Mouse (Mus musculus) hindbrain, embryonic 14.5 days (tissue): Measurements from ENCODE around the gene Csf1. TPM values are rescaled to one million over a fixed set of nuclear protein-coding genes. Genes with fewer than 3 reads are reported as not detected.

Experiments used
- ATAC-seq: fragments of 200-750 bp; cut with Nextera tagmentation; 2 replicates; pipeline ENCODE4 v1.8.0; 2017; ENCODE audit warnings: moderate number of reproducible peaks, mild to moderate bottlenecking, moderate TSS enrichment, moderate library complexity; ENCODE audit not compliant: low FRiP score
- DNase-seq: peaks from one replicate; pipeline ENCODE4 v3.0.0-alpha.2; 2015; ENCODE audit warnings: low spot score
- H3K27ac ChIP-seq: fragments of 300-500 bp; sonication (generic); 2 replicates; pipeline ENCODE4 v1.5.1; 2014; ENCODE audit warnings: mild to moderate bottlenecking, moderate library complexity
- H3K27me3 ChIP-seq: fragments of 300-500 bp; sonication (generic); 2 replicates; pipeline ENCODE4 v1.6.1; 2014; ENCODE audit warnings: mild to moderate bottlenecking, low read length, mixed read lengths; ENCODE audit not compliant: control insufficient read depth, insufficient read depth
- H3K36me3 ChIP-seq: fragments of 300-500 bp; sonication (generic); replicated peaks from 2 replicates; pipeline ENCODE4 v1.6.1; 2014; ENCODE audit not compliant: control insufficient read depth, insufficient read depth
- H3K4me1 ChIP-seq: fragments of 300-500 bp; sonication (generic); replicated peaks from 2 replicates; pipeline ENCODE4 v1.6.1; 2014; ENCODE audit warnings: antibody characterized with exemption, low read length, mixed read lengths; ENCODE audit not compliant: control insufficient read depth, insufficient read depth
- H3K4me2 ChIP-seq: fragments of 300-500 bp; sonication (generic); replicated peaks from 2 replicates; pipeline ENCODE4 v1.6.1; 2014; ENCODE audit warnings: mild to moderate bottlenecking, moderate library complexity
- H3K4me3 ChIP-seq: fragments of 300-500 bp; sonication (generic); replicated peaks from 2 replicates; pipeline ENCODE4 v1.5.1; 2014; ENCODE audit warnings: mild to moderate bottlenecking, low read length
- H3K9ac ChIP-seq: fragments of 300-500 bp; sonication (generic); 2 replicates; pipeline ENCODE4 v1.6.1; 2014
- H3K9me3 ChIP-seq: fragments of 300-500 bp; sonication (generic); 2 replicates; pipeline ENCODE4 v1.6.1; 2016; ENCODE audit warnings: low read length; ENCODE audit not compliant: control insufficient read depth
- WGBS: fragments of 180-500 bp; shearing (Covaris S2); extraction: QIAGEN DNeasy Blood & Tissue Kit; methylation state at CpG from one replicate; pipeline ENCODE4 v1.1.7; 2014; 5-methylcytosine and 5-hydroxymethylcytosine counted together
- polyA plus RNA-seq: library from polyadenylated mRNA; unstranded; fragments of >200 nt; fragmentation: Nextera tagmentation; extraction: Ambion mirVana; gene quantifications from 2 replicates; pipeline ENCODE4 v1.2.1, GENCODE M21; 2014

Csf1 gene
- polyA plus RNA-seq, result 7.8 and 7.9 TPM in 2 replicates

- peaks cover 19% of the 10 kb centered on the region for H3K4me1 ChIP-seq
- no peaks in the 10 kb centered on the region for H3K9me3 ChIP-seq
- H3K36me3 ChIP-seq, result no peaks in the 10 kb centered on the region
- ATAC-seq (peak; percentile 86), DNase-seq (peak; percentile 73)
- peak within 1 kb of the TSS; percentile 74 for H3K27ac ChIP-seq
- peak within 1 kb of the TSS; percentile 60 for H3K4me3 ChIP-seq
- no peaks in the 10 kb centered on the region for H3K27me3 ChIP-seq
- WGBS, result under 1% methylated on average over 54 of the region's 56 CpGs
- peak within 1 kb of the TSS; percentile 98 for H3K4me2 ChIP-seq
- H3K9ac ChIP-seq, result peak within 1 kb of the TSS; percentile 83
Observed at GRCm38 (mm10) chr3:107759929-107760581, at the start of gene Csf1. Gene Csf1 (minus strand): TSS chr3:107760469.

GRCm38 (mm10) chr3:107808013-107808750, 47.9 kb upstream of the Csf1 start:
- DNase-seq (no peak), ATAC-seq (no peak)
- Histone ChIP-seq H3K27ac (no peak overlapping the region), H3K36me3 (no peaks in the 10 kb centered on the region), H3K4me3 (no peak overlapping the region), H3K27me3 (no peaks in the 10 kb centered on the region), H3K9ac (no peak overlapping the region), H3K4me2 (no peak overlapping the region), H3K4me1 (peaks cover 3% of the 10 kb centered on the region; the same call in 1 of the 2 replicates), H3K9me3 (no peaks in the 10 kb centered on the region)
- WGBS, result 35% methylated on average over 14 of the region's 14 CpGs

GRCm38 (mm10) chr3:107807386-107807974, 47.2 kb upstream of the Csf1 start:
- H3K27ac ChIP-seq, result no peak overlapping the region
- no peak overlapping the region for H3K9ac ChIP-seq
- peaks cover 3% of the 10 kb centered on the region; the same call in 1 of the 2 replicates for H3K4me1 ChIP-seq
- H3K9me3 ChIP-seq, result no peaks in the 10 kb centered on the region
- H3K27me3 ChIP-seq, result no peaks in the 10 kb centered on the region
- no peak overlapping the region for H3K4me2 ChIP-seq
- no peak overlapping the region for H3K4me3 ChIP-seq
- no peak for ATAC-seq
- 32% methylated on average over 6 of the region's 6 CpGs for WGBS
- no peaks in the 10 kb centered on the region for H3K36me3 ChIP-seq
- DNase-seq, result no peak

- Histone ChIP-seq H3K9ac (no peak overlapping the region), H3K27me3 (no peaks in the 10 kb centered on the region), H3K4me2 (no peak overlapping the region), H3K9me3 (no peaks in the 10 kb centered on the region), H3K36me3 (no peaks in the 10 kb centered on the region), H3K4me3 (no peak overlapping the region), H3K4me1 (peaks cover 3% of the 10 kb centered on the region; the same call in 1 of the 2 replicates), H3K27ac (no peak overlapping the region)
- no peak for DNase-seq
- ATAC-seq, result no peak
- WGBS, result 83% methylated on average over 1 of the region's 1 CpGs
Observed at GRCm38 (mm10) chr3:107806916-107807315, 46.6 kb upstream of the Csf1 start.

- 84% methylated on average over 1 of the region's 1 CpGs for WGBS
- Histone ChIP-seq H3K27me3 (no peaks in the 10 kb centered on the region), H3K4me1 (peaks cover 3% of the 10 kb centered on the region; the same call in 1 of the 2 replicates), H3K9ac (no peak overlapping the region), H3K36me3 (no peaks in the 10 kb centered on the region), H3K9me3 (no peaks in the 10 kb centered on the region), H3K27ac (no peak overlapping the region), H3K4me2 (no peak overlapping the region), H3K4me3 (no peak overlapping the region)
- DNase-seq (no peak), ATAC-seq (no peak)
Observed at GRCm38 (mm10) chr3:107804799-107805198, 44.5 kb upstream of the Csf1 start.

GRCm38 (mm10) chr3:107802185-107802946, 42.1 kb upstream of the Csf1 start:
- H3K9ac ChIP-seq, result no peak overlapping the region
- peaks cover under 1% of the 10 kb centered on the region; the same call in 1 of the 2 replicates for H3K4me1 ChIP-seq
- no peaks in the 10 kb centered on the region for H3K9me3 ChIP-seq
- H3K4me3 ChIP-seq, result no peak overlapping the region
- 89% methylated on average over 8 of the region's 8 CpGs for WGBS
- H3K27ac ChIP-seq, result no peak overlapping the region
- DNase-seq, result no peak
- no peak for ATAC-seq
- no peaks in the 10 kb centered on the region for H3K27me3 ChIP-seq
- H3K4me2 ChIP-seq, result no peak overlapping the region
- H3K36me3 ChIP-seq, result no peaks in the 10 kb centered on the region

GRCm38 (mm10) chr3:107798946-107799345, 38.7 kb upstream of the Csf1 start:
- Histone ChIP-seq H3K4me3 (no peak overlapping the region), H3K27ac (no peak overlapping the region), H3K4me1 (peaks cover under 1% of the 10 kb centered on the region), H3K4me2 (no peak overlapping the region), H3K9me3 (no peaks in the 10 kb centered on the region), H3K9ac (no peak overlapping the region), H3K27me3 (no peaks in the 10 kb centered on the region), H3K36me3 (no peaks in the 10 kb centered on the region)
- DNase-seq, result no peak
- 93% methylated on average over 5 of the region's 5 CpGs for WGBS
- no peak for ATAC-seq

- Histone ChIP-seq H3K4me3 (no peak overlapping the region), H3K27ac (no peak overlapping the region), H3K9ac (no peak overlapping the region), H3K9me3 (no peaks in the 10 kb centered on the region), H3K27me3 (no peaks in the 10 kb centered on the region), H3K4me2 (no peak overlapping the region), H3K4me1 (peaks cover 13% of the 10 kb centered on the region), H3K36me3 (no peaks in the 10 kb centered on the region)
- WGBS, result 85% methylated on average over 8 of the region's 8 CpGs
- ATAC-seq (no peak), DNase-seq (no peak)
Observed at GRCm38 (mm10) chr3:107796191-107796983, 36.1 kb upstream of the Csf1 start.
